Mouse (Mus musculus) midbrain, embryonic 10.5 days (tissue): ENCODE results near the gene Elavl3. TPM values are rescaled to one million over a fixed set of nuclear protein-coding genes. Genes with fewer than 3 reads are reported as not detected.

ENCODE experiments used
- polyA plus RNA-seq: library from polyadenylated mRNA; unstranded; fragments of >200 nt; fragmentation: Nextera tagmentation; extraction: Ambion mirVana; gene quantifications from 2 replicates; pipeline ENCODE4 v1.2.1, GENCODE M21; 2016

Elavl3 gene
- polyA plus RNA-seq, 1 experiment from 2014 or later: 16.7 TPM

Other genes starting within 250 kb of the Elavl3 start
- 0.47 and 0.83 TPM in 2 replicates for gene Angptl8, start 216.5 kb downstream of the Elavl3 start, polyA plus RNA-seq
- gene Dock6, start 199.4 kb downstream of the Elavl3 start, polyA plus RNA-seq: 22.0 and 23.5 TPM in 2 replicates
- 8.3 and 9.7 TPM in 2 replicates for gene Rab3d, start 133.8 kb downstream of the Elavl3 start, polyA plus RNA-seq
- 4.2 and 4.6 TPM in 2 replicates for gene Ccdc159, start 124.6 kb downstream of the Elavl3 start, polyA plus RNA-seq
- gene Tmem205, start 124.5 kb downstream of the Elavl3 start, polyA plus RNA-seq: 39.0 and 39.2 TPM in 2 replicates
- gene Plppr2, start 115.0 kb downstream of the Elavl3 start, polyA plus RNA-seq: 14.7 and 22.4 TPM in 2 replicates
- gene Swsap1, start 96.3 kb downstream of the Elavl3 start, polyA plus RNA-seq: 8.1 and 8.6 TPM in 2 replicates
- gene Epor, start 88.5 kb downstream of the Elavl3 start, polyA plus RNA-seq: 8.9 and 10.2 TPM in 2 replicates
- 3.0 and 3.7 TPM in 2 replicates for gene Rgl3, start 62.6 kb downstream of the Elavl3 start, polyA plus RNA-seq
- gene Ccdc151, start 49.4 kb downstream of the Elavl3 start, polyA plus RNA-seq: 5.7 and 6.3 TPM in 2 replicates
- 108 and 112 TPM in 2 replicates for gene Prkcsh, start 49.2 kb downstream of the Elavl3 start, polyA plus RNA-seq
- not detected in 2 replicates for gene Gm49318, start 19.2 kb upstream of the Elavl3 start, polyA plus RNA-seq
- 11.7 and 12.6 TPM in 2 replicates for gene Zfp653, start 19.4 kb upstream of the Elavl3 start, polyA plus RNA-seq
- gene Ecsit, start 33.4 kb upstream of the Elavl3 start, polyA plus RNA-seq: 41.1 and 44.1 TPM in 2 replicates
- gene Cnn1, start 47.2 kb upstream of the Elavl3 start, polyA plus RNA-seq: 1.0 and 3.0 TPM in 2 replicates
- gene Elof1, start 65.1 kb upstream of the Elavl3 start, polyA plus RNA-seq: 251 and 265 TPM in 2 replicates
- 20.2 and 20.9 TPM in 2 replicates for gene Acp5, start 83.7 kb upstream of the Elavl3 start, polyA plus RNA-seq
- gene Pigyl, start 104.8 kb upstream of the Elavl3 start, polyA plus RNA-seq: 57.8 and 60.3 TPM in 2 replicates
- gene Zfp872, start 136.1 kb upstream of the Elavl3 start, polyA plus RNA-seq: 0.25 TPM in 2 replicates
- gene Zfp809, start 173.7 kb upstream of the Elavl3 start, polyA plus RNA-seq: 10.4 and 11.6 TPM in 2 replicates
- 5.7 and 6.8 TPM in 2 replicates for gene Zfp599, start 207.9 kb upstream of the Elavl3 start, polyA plus RNA-seq